Mouse (Mus musculus) testis, adult 2 months (tissue): ENCODE results near the gene Hoxb8. TPM values are rescaled to one million over a fixed set of nuclear protein-coding genes. Genes with fewer than 3 reads are reported as not detected.

Experiments used
- H3K27ac ChIP-seq: fragments of 200-500 bp; 2 replicates; pipeline ENCODE4 v1.5.1; 2012; ENCODE audit warnings: low read depth, low read length; ENCODE audit not compliant: control insufficient read depth, insufficient read depth
- H3K27me3 ChIP-seq: fragments of 200-500 bp; 2 replicates; pipeline ENCODE4 v1.6.1; 2012; ENCODE audit warnings: mild to moderate bottlenecking, low read length, moderate library complexity; ENCODE audit not compliant: control insufficient read depth, insufficient read depth
- H3K36me3 ChIP-seq: fragments of 200-500 bp; 2 replicates; pipeline ENCODE4 v1.6.1; 2012; ENCODE audit warnings: mild to moderate bottlenecking, low read length; ENCODE audit not compliant: control insufficient read depth, insufficient read depth
- H3K4me1 ChIP-seq: fragments of 200-500 bp; 2 replicates; pipeline ENCODE4 v1.6.1; 2012; ENCODE audit warnings: low read length; ENCODE audit not compliant: control insufficient read depth, insufficient read depth
- H3K4me3 ChIP-seq: fragments of 200-500 bp; 2 replicates; pipeline ENCODE4 v1.5.1; 2012; ENCODE audit warnings: low read depth, mild to moderate bottlenecking, low read length, moderate library complexity, mixed read lengths; ENCODE audit not compliant: control insufficient read depth
- CTCF ChIP-seq: fragments of 200-500 bp; IDR thresholded peaks from 2 replicates; pipeline ENCODE4 v1.5.1; 2012; ENCODE audit warnings: low read depth, mild to moderate bottlenecking, inconsistent platforms, low read length, moderate library complexity; ENCODE audit not compliant: control insufficient read depth, insufficient read depth, insufficient replicate concordance
- POLR2A ChIP-seq: fragments of 200-500 bp; IDR thresholded peaks from 2 replicates; pipeline ENCODE4 v1.6.1; 2012; ENCODE audit warnings: low read depth, mild to moderate bottlenecking, inconsistent platforms, low read length, moderate library complexity; ENCODE audit not compliant: control insufficient read depth
- polyA plus RNA-seq: library from polyadenylated mRNA; depleted of rRNA; stranded (reverse); fragments of >200 nt; gene quantifications from 2 replicates; pipeline ENCODE4 v1.2.3, GENCODE M21; 2012

Gene Hoxb8
- polyA plus RNA-seq, 1 experiment: 0.11 TPM

DNA sequence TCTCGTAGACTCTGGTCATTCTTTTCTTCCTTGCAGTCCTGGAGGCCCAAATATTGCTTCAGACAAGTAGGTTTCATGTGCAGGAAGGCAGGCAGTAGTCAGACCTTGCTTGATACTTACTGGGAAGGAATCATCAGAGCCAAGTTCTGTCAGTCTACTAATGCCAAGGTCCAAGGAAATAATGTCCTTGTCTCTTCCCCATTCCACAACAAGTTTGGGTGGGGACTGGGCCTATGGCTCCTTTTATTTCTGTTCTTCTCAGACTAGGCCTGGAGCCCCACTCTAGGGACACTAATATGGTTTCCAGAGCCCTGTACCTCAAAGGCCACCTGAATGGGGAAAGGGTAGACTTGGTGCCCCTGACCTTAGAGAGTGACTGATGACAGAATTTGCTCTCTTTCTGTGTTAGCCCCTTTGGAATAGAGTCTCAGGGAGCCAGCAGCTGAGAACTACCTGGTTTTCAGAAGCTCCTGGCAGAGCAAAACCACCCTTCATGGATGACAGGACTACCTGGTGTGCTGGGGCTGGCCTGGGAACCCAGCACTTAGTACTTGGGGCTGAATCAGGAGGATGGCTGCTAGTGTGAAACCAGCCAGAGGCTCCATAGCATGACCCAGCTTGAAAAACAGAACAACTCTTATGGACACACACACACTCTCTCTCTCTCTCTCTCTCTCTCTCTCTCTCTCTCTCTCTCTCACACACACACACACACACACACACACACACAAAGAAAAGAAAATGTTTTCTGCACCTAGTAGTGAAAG, 6.9 kb downstream of the Hoxb8 start:
- peaks cover 12% of the 10 kb centered on the region for H3K27me3 ChIP-seq
- H3K4me1 ChIP-seq: peaks cover 11% of the 10 kb centered on the region
- H3K27ac ChIP-seq: no peak overlapping the region
- H3K36me3 ChIP-seq: no peaks in the 10 kb centered on the region
- TF ChIP-seq CTCF (no peak), POLR2A (no peak)
- no peak overlapping the region for H3K4me3 ChIP-seq

- Histone ChIP-seq H3K4me3 (no peak overlapping the region), H3K4me1 (peaks cover 9% of the 10 kb centered on the region), H3K27ac (no peak overlapping the region), H3K27me3 (peaks cover 11% of the 10 kb centered on the region), H3K36me3 (no peaks in the 10 kb centered on the region)
- TF ChIP-seq POLR2A (no peak), CTCF (no peak)
Measured at GRCm38 (mm10) chr11:96289293-96289692, 7.6 kb downstream of the Hoxb8 start.

- H3K4me1 ChIP-seq: peaks cover 10% of the 10 kb centered on the region
- peaks cover 7% of the 10 kb centered on the region for H3K27me3 ChIP-seq
- H3K36me3 ChIP-seq: no peaks in the 10 kb centered on the region
- no peak for TF ChIP-seq POLR2A
- TF ChIP-seq CTCF: no peak
- H3K4me3 ChIP-seq: no peak overlapping the region
- no peak overlapping the region for H3K27ac ChIP-seq
Measured at GRCm38 (mm10) chr11:96289837-96290236, 8.1 kb downstream of the Hoxb8 start.

DNA sequence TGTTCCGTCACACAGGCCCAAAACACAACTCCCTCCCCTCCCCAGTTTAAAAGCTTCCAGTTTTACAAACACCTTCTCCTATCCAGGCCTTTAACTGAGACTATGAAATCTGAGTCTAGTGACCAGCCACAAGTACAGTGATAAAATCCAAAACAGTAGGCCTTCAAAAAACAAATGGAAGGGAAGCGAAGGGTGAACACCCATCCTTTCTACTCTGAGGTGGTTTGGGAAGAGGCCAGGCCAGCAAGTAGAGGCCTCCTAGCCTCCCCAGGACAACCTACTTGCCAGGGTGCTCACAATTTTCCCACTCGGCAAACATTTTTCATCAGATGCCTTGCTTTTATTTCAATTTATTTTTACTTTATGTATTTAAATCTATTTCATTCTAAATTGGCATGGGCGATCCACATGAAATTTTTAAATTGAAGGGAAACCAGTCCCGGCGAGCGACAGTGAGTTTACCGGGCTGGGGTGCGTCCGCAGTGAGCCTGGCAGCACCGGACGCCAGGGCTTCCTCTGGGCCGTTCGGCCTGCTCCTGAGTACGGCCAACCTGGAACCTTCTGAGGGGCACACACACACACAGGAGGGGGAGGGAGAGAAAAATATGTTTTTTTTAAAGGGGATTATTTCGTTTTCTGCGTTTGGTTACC, 9.1 kb downstream of the Hoxb8 start:
- H3K4me3 ChIP-seq: no peak overlapping the region
- H3K4me1 ChIP-seq: peaks cover 14% of the 10 kb centered on the region
- TF ChIP-seq POLR2A (no peak), CTCF (no peak)
- H3K27ac ChIP-seq: no peak overlapping the region
- peaks cover 7% of the 10 kb centered on the region for H3K27me3 ChIP-seq
- no peaks in the 10 kb centered on the region for H3K36me3 ChIP-seq

DNA sequence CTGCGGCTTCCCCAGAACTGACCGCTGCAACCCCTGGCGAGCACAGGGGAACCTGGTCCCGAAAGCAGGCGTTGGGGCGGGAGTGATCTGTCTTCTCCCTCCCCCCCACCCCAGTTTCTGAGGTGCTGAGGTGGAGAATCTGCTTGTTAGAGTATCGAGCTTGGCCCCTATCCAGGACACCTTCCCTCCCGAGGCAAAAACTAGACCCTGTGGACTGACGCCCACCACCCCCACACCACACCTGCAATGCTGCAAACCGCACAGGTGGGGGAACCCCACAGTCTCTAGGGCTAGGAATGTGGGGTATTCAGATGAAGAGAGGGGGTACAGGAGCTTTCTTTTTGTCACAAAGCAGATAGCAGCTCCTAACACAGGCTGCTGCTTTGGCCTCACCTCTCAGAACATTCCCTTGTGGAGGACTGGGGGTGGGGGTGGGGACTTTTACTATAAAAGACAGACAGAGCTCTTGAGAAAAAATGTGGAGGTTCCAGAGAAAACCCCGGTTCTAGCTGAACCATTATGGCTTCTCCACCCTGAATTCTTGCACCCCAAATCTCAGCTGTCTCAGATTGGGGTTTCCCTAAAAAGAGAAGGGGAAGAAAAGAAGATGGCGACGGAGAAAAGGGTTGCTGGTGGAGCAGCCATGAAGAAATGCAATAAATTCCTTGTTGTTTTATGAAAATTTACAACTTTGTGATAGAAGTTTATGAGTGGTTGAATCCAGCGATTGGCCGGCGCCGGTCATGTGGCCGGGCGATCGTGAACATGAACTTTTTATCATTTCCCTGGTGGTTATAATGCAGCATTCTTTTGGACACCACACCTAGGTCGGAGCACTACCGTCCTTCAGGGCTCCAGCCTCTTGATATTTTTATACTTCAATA, 10.2 kb downstream of the Hoxb8 start, which contains the start of gene Hoxb6:
TSS of gene Hoxb6 (plus strand) at position 796 of the 884 bp plus-strand sequence.
- Histone ChIP-seq H3K27ac (no peak within 1 kb of the TSS), H3K4me3 (no peak within 1 kb of the TSS; the same call in 1 of the 2 replicates), H3K4me1 (peaks cover 12% of the 10 kb centered on the region), H3K27me3 (peaks cover 7% of the 10 kb centered on the region), H3K36me3 (no peaks in the 10 kb centered on the region)
- TF ChIP-seq POLR2A: no peak
- no peak for TF ChIP-seq CTCF

DNA sequence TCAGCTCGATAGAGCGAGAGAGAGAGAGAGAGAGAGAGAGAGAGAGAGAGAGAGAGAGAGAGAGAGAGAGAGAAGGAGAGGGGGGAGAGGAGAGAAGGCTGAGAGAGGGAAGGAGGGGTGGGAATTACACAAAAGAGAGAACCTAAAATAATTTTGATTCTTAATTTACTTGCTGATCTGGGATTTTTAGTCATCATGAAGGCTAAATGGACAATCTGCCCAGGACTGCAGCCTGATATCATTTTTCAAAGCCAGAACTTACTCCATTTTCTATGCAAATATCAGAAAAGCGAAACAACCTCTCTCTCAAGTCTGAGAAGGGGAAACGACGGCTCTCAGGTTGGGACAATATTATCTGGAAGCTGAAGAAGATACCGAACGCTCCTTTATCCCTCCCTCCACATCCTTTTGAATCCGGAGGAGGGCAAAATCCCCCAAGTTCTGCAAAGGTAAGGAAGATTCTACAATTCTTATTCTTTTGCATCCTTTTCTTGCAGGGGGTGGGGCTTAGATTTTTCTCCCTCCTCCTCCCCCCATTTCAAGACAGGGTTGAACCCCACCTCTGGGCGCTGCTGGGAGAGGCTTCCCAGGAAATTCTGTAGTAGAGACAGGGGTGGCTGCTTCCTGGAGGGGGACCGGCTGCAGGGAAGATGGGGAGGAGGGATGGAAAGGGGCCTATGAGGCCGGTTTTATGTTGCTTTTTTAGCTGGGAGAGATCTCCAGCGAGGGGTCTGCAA, 11.0 kb downstream of the Hoxb8 start:
- Histone ChIP-seq H3K36me3 (no peaks in the 10 kb centered on the region), H3K27ac (no peak overlapping the region), H3K27me3 (peaks cover 7% of the 10 kb centered on the region), H3K4me1 (peaks cover 11% of the 10 kb centered on the region), H3K4me3 (no peak overlapping the region; the same call in 1 of the 2 replicates)
- TF ChIP-seq POLR2A: no peak
- TF ChIP-seq CTCF: no peak
